ENCODE assay signal across 26 mouse cellular contexts in genomic region chr13:84025348-84025747, GRCm38 (mm10).
DNase-seq lines count a peak whose midpoint lies in the region; ATAC-seq and TF ChIP-seq lines count a peak whose summit lies in the region.
"Had no signal": no experiment of that assay in that cellular context is flagged by ENCODE, and none has a peak within 500 bp of the region (broad histone marks: within the 10 kb centered on the region; RNA-seq: fewer than 3 reads in every experiment).

No protein-coding gene starts in this region.

- H3K4me3 ChIP-seq in embryonic facial prominence, embryonic 14.5 days (ENCODE audit: low read depth, low read length), result no peak overlapping the region
- H3K4me3 ChIP-seq in embryonic facial prominence, embryonic 10.5 days, result no peak overlapping the region
- H3K4me3 ChIP-seq: heart, embryonic 13.5 days; hindbrain, embryonic 15.5 days; kidney, embryonic 15.5 days; layer of hippocampus, adult 2 months; left cerebral cortex, adult 2 months; liver, embryonic 12.5 days; myocyte; neural tube, embryonic 12.5 days had no signal

- H3K9ac ChIP-seq in embryonic facial prominence, embryonic 14.5 days (ENCODE audit: low read depth, low read length), result no peak overlapping the region
- H3K9ac ChIP-seq: heart, embryonic 13.5 days; hindbrain, embryonic 15.5 days; kidney, embryonic 15.5 days; liver, embryonic 12.5 days; liver, postnatal 0 days; neural tube, embryonic 12.5 days had no signal

- no peaks in the 10 kb centered on the region for H3K9me3 ChIP-seq in embryonic facial prominence, embryonic 14.5 days (ENCODE audit: control insufficient read depth, low read length)
- H3K9me3 ChIP-seq in embryonic facial prominence, embryonic 10.5 days, result no peaks in the 10 kb centered on the region
- H3K9me3 ChIP-seq: heart, embryonic 13.5 days; hindbrain, embryonic 15.5 days; kidney, embryonic 15.5 days; liver, embryonic 12.5 days; neural tube, embryonic 12.5 days had no signal

- no peak overlapping the region for H3K27ac ChIP-seq in embryonic facial prominence, embryonic 14.5 days (replicated peaks; ENCODE audit: low read depth, low read length)
- H3K27ac ChIP-seq in embryonic facial prominence, embryonic 10.5 days (replicated peaks), result no peak overlapping the region
- H3K27ac ChIP-seq: heart, embryonic 13.5 days; hindbrain, embryonic 15.5 days; kidney, embryonic 15.5 days; layer of hippocampus, adult 2 months; left cerebral cortex, adult 2 months; liver, embryonic 12.5 days; macrophage; neural tube, embryonic 12.5 days had no signal

- peak; percentile 8 for DNase-seq in embryonic facial prominence, embryonic 14.5 days (ENCODE audit: low spot score)
- no peak for DNase-seq in embryonic facial prominence, embryonic 10.5 days (ENCODE audit: low spot score)
- peak; percentile 42 for DNase-seq in left cerebral cortex, postnatal 4 days
- DNase-seq in left cerebral cortex, adult 9 months (ENCODE audit: low spot score in 2 of 2), result no peak
- peak; percentile 16 for DNase-seq in Muller cell, postnatal 12 days (ENCODE audit: inconsistent ontology term)
- peak; percentile 77 for DNase-seq in brain, embryonic 14.5 days (ENCODE audit: low read depth)
- no peak for DNase-seq in ovary, postnatal 36 days (ENCODE audit: low spot score)
- DNase-seq: adrenal gland, adult 8-10 months; cerebellum, adult 18-20 months; heart, postnatal 10 days; kidney, adult 18-20 months; kidney, postnatal 36 days; liver, postnatal 0 days; lung, postnatal 10 days; thymus, postnatal 4 days had no signal

- ATAC-seq in embryonic facial prominence, embryonic 14.5 days (ENCODE audit: low read depth), result no peak
- ATAC-seq: liver, embryonic 12.5 days; liver, postnatal 0 days; midbrain, embryonic 16.5 days had no signal

- intact Hi-C loops in left cerebral cortex, postnatal 4 days (cut with DNase I), result no loop called here

- no peaks in the 10 kb centered on the region for H3K27me3 ChIP-seq in embryonic facial prominence, embryonic 14.5 days (replicated peaks; ENCODE audit: control insufficient read depth, insufficient read depth, low read length)
- no peaks in the 10 kb centered on the region for H3K27me3 ChIP-seq in embryonic facial prominence, embryonic 10.5 days (replicated peaks; ENCODE audit: low read depth, poor library complexity, severe bottlenecking)
- H3K27me3 ChIP-seq: CH12.LX; heart, embryonic 13.5 days; hindbrain, embryonic 15.5 days; kidney, embryonic 15.5 days; liver, embryonic 12.5 days; neural tube, embryonic 12.5 days had no signal

- WGBS in embryonic facial prominence, embryonic 14.5 days, result 73% methylated on average over 2 of the region's 2 CpGs
- WGBS in embryonic facial prominence, embryonic 10.5 days, result 90% methylated on average over 2 of the region's 2 CpGs

- TF ChIP-seq POLR2A in brain, embryonic 14.5 days (IDR thresholded peaks at IDR 0.05; ENCODE audit: borderline replicate concordance, extremely low read depth, insufficient read depth, insufficient read length, poor library complexity, severe bottlenecking), result no peak

- no peak overlapping the region for H3K4me2 ChIP-seq in embryonic facial prominence, embryonic 14.5 days (ENCODE audit: low read depth, low read length)
- H3K4me2 ChIP-seq: heart, embryonic 13.5 days; hindbrain, embryonic 15.5 days; kidney, embryonic 15.5 days; liver, embryonic 12.5 days; neural tube, embryonic 12.5 days had no signal

- TF ChIP-seq CTCF in brain, embryonic 14.5 days (IDR thresholded peaks at IDR 0.05; ENCODE audit: borderline replicate concordance, extremely low read depth, insufficient read depth, insufficient read length), result no peak

- no peaks in the 10 kb centered on the region for H3K36me3 ChIP-seq in embryonic facial prominence, embryonic 14.5 days (ENCODE audit: control insufficient read depth, insufficient read depth, low read length)
- H3K36me3 ChIP-seq in embryonic facial prominence, embryonic 10.5 days (replicated peaks), result no peaks in the 10 kb centered on the region
- H3K36me3 ChIP-seq: heart, embryonic 13.5 days; hindbrain, embryonic 15.5 days; kidney, embryonic 15.5 days; liver, embryonic 12.5 days; neural tube, embryonic 12.5 days had no signal

- H3K4me1 ChIP-seq in embryonic facial prominence, embryonic 14.5 days (ENCODE audit: control insufficient read depth, insufficient read depth, low read length), result no peaks in the 10 kb centered on the region
- H3K4me1 ChIP-seq in embryonic facial prominence, embryonic 10.5 days, result peaks cover 8% of the 10 kb centered on the region
- H3K4me1 ChIP-seq: heart, embryonic 13.5 days; hindbrain, embryonic 15.5 days; kidney, embryonic 15.5 days; liver, embryonic 12.5 days; neural tube, embryonic 12.5 days had no signal

Comparison
In these comparisons a context has a peak if more than half of its experiments do, and no peak if none do; other contexts are left out.
1. DNase-seq: peak in embryonic facial prominence, embryonic 14.5 days (single experiment), left cerebral cortex, postnatal 4 days (single experiment), Muller cell, postnatal 12 days (single experiment) and brain, embryonic 14.5 days (single experiment); none in embryonic facial prominence, embryonic 10.5 days (single experiment), left cerebral cortex, adult 9 months (0 of 2) and ovary, postnatal 36 days (single experiment).